Mouse (Mus musculus) fibroblast of lung, adult 2 months (primary cell): ENCODE results near the gene Ctdspl.

Source experiments
- DNase-seq: peaks from one replicate; pipeline ENCODE4 v3.0.0-alpha.2; 2011; ENCODE audit warnings: low read depth

Ctdspl gene

GRCm38 (mm10) chr9:118988787-118989580 lies 62.7 kb downstream of the Ctdspl start:
- DNase-seq, result no peak

DNA sequence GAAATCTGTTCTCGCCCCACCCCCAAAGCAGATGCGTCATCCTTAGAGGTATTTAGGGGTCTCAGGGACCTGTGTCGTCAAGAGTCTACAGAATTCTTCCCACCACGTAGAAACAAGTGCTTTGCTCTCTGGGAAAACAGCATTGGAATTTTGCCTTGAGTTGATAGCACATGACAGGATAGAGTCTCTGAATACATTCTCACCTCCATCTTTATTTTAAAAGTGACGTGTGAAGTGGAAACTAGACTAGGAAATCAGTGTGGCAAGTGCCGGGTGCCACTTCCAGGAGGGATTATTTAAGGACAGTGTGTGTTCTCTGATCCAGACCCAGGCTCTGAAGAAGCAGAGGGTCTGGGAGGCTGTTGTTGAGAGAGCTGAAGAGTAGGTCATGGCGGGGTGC lies 64.2 kb downstream of the Ctdspl start:
- DNase-seq, result no peak

DNA sequence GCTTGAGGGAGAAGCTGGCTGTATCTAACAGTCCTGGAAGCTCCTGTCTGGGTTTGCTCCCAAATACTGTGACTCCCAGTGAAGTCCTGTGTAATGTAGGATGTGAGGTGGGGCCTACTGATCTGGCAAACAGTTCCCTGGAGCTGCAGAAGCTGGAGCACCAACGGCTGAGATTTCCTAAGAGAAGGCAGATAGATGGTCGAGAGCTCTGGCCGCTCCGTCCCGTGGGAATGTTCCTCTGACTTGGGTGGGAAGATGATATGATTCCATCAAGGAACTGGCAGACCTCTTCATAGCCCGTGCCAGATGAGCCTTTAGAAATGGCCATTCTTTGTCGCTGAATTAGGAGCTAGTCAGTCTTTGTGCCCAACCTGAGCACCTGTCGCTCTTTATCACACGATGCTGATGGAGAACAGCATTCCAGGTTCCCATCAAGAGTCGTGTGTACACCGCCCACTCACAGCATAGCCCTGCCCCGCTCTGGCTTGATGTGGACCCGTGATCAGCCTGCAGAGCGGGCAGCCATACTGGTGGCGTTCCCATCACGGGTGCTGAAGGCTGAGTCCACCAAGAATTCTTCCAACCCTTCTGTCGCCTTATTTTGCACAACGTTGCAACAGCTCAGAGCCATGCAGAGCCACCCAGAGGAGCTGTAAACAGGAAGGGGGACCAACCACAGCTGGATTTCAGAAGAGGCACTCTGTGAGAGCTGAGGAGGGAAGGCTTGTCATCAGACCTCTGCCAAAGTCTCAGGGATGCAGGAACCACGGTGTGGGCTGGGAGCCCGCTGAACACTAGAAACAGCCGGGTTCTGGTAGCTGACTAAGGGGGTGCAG lies 65.7 kb downstream of the Ctdspl start:
- DNase-seq, result peak; percentile 49

DNA sequence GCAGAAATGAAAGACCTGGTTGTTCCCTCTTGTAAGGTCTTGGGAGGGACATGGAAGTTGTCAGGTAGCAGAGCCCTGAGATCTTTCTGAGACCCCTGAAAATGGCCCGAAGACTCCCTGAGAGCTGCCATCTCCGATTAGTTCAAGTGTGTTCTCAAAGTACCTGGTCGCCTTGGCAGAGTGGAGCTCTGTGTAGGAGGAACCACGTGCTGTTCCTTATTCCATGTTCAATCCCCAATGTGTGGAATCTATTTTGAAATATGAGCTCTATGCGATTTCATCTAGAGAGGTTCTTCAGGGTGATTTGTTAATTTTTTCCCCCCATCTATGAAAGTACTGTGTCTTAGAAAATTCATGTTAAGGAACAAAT lies 66.3 kb downstream of the Ctdspl start:
- no peak for DNase-seq

GRCm38 (mm10) chr9:118994524-118995227 lies 68.4 kb downstream of the Ctdspl start:
- no peak for DNase-seq

GRCm38 (mm10) chr9:118995539-118995938 lies 69.3 kb downstream of the Ctdspl start:
- no peak for DNase-seq

DNA sequence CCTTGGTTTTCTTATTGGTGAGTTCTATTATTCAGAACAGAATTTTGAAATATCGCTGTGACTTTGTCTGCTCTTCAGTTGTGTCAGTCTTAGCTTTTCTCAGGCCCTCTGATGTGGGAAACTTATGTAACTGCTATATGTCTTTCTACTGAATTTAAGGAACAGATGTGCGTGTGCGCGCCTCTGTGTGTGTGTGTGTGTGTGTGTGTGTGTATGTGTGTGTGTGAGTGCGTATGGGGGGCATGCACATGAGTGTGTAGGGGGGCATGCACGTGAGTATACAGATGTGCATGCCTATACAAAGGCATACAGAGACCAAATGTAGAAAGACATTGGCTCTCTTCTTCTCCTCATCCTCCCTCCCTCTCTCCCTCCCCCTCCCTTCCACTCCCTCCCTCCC lies 71.0 kb downstream of the Ctdspl start:
- DNase-seq, result no peak

DNA sequence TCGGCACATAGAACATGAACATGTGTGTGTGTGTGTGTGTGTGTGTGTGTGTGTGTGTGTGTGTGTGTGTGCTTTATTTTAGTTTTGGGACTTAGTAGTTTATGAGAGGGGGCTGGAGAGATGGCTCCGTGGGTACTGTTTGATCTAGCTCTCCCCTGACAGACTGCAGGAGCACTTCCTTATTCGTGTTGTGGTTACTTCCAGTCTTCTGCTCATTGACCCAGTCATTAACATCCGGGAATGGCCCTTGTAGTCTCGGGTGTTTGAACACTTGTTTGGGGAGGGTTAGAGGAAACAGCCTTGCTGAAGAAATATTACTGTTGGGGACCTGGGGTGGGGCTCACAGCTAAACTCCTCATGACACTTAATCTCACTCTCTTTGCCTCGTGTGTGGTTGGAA lies 73.9 kb downstream of the Ctdspl start:
- DNase-seq, result no peak

- DNase-seq, result peak; percentile 87
Measured at GRCm38 (mm10) chr9:119002267-119002666, 76.0 kb downstream of the Ctdspl start.

DNA sequence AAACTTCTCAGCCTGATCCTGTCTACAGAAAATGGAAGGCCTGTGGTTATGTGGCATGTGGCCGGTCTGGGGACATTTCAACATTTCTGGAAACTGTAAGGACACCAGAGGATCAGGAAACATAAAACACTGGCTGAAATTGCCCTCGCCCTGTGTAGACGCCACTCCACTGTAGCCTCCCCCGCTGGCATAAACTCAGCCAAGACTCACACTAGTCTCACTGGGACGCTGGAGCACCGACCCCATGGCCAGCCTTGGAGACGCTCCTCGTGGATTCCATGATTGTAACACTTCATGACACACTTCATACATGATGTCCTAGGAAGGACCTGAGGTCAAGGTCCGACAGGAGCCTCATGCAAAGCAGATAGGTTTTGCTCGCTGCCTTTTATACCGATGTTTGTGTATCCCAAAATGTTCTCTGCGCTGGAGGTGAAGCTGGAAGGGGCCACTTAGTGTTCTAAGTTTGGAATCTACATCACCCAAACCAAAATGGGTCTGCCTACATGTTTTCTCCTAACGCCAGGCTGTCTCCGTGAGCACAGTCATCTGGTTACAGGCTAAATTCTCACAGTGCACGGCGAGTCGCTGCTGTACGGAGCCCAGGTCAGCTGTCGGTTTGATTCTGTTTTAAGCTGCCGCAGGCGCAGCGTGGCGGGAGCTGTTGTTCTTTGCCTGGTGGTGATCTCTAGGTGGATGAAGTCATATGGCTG lies 77.9 kb downstream of the Ctdspl start:
- no peak for DNase-seq

GRCm38 (mm10) chr9:119004703-119005076 lies 78.4 kb downstream of the Ctdspl start:
- no peak for DNase-seq

- no peak for DNase-seq
Measured at GRCm38 (mm10) chr9:119005303-119006029, 79.2 kb downstream of the Ctdspl start.

GRCm38 (mm10) chr9:119007266-119007665 lies 81.0 kb downstream of the Ctdspl start:
- DNase-seq, result peak; percentile 53

GRCm38 (mm10) chr9:119008871-119009270 lies 82.6 kb downstream of the Ctdspl start:
- DNase-seq, result no peak

DNA sequence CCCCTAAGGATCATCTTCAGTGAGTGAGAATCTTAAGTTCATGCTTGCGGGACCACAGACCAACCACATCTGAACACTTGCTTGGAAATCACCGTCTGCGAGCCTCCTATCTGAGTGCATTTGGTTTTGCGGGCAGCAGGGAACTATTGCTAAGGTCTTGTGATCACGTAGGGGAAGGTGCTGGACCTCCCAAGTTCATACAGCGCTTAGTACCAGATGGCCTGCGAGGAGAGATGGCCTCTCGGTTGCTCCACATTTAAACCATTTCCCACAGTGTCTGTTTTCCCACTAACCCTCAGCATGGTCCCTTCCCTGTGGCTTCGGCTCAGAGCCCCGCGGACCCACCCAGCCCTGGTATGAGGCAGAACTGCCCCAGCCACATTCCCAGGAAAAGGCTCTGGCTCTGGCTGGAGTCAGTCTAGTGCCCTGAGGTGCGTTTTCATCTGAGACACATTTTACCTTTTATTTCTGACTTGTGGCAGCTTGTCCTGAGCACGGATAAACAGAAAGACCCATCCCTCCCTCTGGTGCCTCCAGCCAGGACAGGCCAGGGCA lies 84.0 kb downstream of the Ctdspl start:
- peak; percentile 41 for DNase-seq

GRCm38 (mm10) chr9:119016785-119017507 lies 90.7 kb downstream of the Ctdspl start:
- no peak for DNase-seq

- no peak for DNase-seq
Measured at GRCm38 (mm10) chr9:119021731-119022130, 95.5 kb downstream of the Ctdspl start.

DNA sequence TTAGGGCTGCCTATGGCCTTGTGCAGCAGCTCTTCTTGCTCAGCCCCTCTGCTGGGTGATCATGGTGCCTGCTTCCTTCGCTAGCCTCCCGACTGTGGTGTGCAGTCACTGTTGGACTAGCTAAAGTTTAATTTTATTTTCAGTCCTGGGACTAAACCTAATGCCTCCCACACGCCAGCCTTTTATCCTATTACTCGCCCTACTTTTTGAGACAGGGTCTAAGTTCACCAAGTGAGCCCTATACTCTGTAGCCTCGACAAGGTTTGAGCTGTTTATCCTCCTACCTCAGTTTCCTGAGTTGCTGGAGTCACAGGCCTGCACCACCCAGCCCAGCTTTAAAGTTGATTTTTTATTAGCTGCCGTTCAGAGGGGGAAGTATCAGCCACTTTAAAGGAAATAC lies 99.0 kb downstream of the Ctdspl start:
- DNase-seq, result no peak

- DNase-seq, result no peak
Measured at GRCm38 (mm10) chr9:119025832-119026331, 99.6 kb downstream of the Ctdspl start.

DNA sequence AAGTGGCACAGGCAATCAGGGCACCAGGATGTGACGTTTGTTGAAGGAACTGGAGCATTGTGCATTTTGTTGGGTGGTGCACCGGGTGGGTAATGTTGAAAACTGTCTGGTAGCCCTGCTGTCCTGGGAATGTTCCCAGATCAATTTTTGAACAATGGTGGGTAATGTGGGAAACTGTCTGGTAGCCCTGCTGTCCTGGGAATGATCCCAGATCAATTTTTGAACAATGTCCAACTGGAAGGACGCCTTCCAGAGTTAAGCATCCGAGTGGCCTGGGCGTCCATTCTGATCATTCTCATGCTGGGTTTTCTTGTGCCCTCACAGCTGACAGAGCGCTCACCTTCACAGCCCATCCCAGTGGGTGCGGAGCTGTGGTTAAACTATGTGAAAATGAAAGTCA lies 101.1 kb downstream of the Ctdspl start:
- DNase-seq, result no peak
